Mouse (Mus musculus) layer of hippocampus, postnatal 14 days (tissue): ENCODE measurements at regions not wholly inside any gene's neighbourhood (a gene's known extent, or its start where the extent isn't known, plus 50 kb on each side); places are given as distances from the start of the nearest gene placed in this dataset.
A peak's percentile ranks its signal among the peaks of the same experiment; 100 is the strongest.
"Not testable (repeated sequence)": the region's sequence is repeated elsewhere in the genome, so short reads cannot be mapped to it uniquely, and the experiment has no call there.

Experiments used
- DNase-seq, 2 experiments: peaks; one replicate each; pipeline ENCODE4 v3.0.0; 2021 to 2022; ENCODE audit warnings: low spot score in 2 of 2, mixed read lengths in 1 of 2

DNA sequence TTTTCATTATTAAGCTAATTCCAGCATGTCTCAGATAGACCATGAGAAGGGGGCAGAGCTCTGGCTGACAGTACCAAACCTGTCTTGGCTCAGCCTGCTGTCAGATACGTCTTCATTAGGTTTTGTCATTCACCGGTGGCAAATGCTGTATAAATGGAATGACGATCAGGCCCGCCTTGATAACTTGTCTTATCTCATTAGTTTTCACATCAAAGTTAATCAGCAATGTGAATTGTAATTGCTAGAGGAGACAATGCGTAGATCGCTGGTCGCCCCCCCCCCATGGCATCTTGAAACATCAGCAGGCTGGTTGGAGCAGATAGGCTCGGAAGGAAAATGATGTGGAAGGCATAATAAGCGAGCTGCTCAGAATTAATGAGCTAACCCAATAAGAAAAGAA is 132.5 kb upstream of the Kiz start:
- DNase-seq, result no peak

DNA sequence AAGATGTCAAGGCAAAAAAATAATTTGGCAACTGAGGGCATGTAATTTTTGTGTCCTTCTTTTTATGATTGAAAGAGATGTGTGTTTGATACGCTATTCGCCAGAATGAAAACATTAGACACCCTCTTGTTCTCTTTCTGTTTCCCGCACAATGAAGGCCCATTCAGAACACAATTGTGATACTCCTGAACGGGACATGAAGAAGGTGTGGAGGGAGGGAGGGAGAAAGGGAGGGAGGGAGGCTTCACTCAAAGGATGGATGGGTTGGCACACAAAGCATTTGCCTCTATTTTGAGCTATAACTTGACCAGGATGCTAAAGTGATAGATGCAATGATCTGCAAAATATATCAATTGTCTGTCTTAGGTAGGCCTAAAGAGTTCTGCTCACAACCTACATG is 132.0 kb upstream of the Kiz start:
- no peak for DNase-seq

DNA sequence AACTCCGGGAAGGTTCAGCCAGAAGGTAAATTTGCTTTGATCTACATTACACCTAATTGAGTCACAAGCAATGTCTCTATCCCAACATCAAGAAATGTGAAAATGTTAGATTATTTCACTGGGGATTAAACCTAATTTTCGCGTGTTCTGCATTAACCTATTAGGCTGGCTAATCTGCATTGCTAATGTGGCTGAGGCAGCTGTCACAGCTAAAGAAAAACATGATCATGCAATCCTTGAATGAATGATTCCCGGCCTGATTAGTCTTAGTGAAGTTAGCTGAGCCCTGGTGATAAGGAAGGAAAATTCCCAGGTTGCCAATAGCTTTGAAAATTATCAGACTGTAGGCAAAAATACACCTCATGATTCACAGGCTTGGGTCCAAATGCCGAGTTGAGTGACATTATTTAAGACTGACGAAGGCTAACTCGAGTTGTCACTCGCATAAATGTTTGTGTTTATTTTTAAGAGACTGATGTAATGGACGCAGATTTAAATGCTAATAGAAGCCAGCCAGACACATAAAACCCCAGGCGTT is 131.5 kb upstream of the Kiz start:
- no peak for DNase-seq

DNA sequence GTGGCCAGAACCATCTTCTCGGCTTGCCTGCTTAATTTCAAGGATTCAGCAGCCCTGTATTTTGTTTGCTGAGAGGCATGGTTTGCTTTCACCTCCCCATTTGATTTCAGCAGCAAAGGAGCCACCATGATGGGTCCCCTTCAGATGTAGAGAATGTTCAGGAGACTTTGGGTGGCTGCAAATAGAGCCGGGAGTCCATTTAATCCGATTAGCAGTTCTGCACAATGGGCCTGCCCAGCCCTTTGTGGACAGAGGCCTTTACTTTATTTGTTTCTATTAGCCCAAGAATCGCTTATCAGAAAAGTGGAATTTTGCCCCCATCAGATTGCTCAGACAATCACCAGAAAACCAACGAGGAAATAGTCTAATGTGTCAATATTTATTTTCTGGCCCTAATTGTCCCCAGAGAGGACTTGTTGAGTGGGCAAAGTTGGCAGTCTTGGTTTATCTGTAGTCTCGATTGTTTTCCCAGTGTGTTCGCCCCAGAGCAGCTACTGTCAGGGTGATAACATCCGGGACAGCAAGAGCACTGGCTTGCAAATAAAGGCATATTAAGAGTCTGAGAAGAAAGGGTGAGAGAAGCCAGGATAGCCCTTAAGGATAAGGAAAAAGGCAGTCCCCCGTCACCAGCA is 130.6 kb upstream of the Kiz start:
- no peak for DNase-seq

DNA sequence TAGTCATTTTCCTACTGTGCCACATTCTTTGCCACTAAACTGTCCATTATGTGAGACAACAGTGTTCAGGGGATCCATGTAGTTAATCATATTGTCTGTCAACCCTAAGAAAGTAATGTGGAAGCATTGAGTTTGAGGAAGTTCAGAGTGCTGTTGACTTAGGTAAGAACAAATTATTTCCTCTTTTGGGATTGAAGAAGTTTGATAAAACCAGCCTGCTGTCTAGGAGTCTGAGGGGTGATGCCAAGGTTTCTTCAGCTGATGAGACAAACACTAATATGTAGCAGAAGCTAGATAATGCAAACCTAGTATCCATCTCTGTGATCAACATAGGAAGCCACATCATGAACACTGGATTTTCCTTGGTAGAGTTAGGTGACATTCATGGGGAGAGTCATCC is 127.0 kb upstream of the Kiz start:
- no peak for DNase-seq

DNA sequence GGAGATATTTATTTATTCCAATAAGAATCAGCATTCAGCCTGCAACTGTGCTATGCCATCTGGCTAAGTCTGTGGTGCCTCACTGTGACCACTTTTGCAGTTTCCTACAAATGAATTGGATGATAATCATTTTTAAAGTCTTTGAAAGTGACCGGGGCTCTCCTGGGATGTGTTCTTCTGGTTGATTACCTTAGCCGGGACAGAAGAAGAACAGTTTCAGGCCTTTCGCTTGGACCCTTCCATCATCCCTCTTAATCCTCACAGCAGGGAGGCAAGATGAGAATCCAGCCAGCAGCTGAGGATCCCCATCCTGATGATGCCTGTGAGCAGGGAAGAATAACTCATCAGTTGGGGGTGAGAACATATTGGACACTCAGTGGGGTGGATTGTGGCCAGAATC is 124.6 kb upstream of the Kiz start:
- no peak for DNase-seq

DNA sequence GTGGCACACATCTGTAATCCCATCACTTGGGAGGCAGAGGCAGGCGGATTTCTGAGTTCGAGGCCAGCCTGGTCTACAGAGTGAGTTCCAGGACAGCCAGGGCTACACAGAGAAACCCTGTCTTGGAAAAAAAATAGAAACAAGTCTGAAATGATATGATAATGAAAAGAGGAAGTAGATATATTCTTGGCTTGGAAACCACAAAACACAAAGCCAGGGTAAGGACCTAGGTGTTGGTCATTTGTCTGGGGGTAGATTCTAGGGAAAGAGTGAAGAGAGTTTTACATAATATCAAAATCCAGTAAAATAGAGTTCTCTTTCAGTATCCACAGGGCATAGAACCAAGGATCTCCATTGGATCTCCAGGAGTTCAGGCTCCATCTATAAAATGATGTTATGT is 122.8 kb upstream of the Kiz start:
- not testable (repeated sequence) for DNase-seq

DNA sequence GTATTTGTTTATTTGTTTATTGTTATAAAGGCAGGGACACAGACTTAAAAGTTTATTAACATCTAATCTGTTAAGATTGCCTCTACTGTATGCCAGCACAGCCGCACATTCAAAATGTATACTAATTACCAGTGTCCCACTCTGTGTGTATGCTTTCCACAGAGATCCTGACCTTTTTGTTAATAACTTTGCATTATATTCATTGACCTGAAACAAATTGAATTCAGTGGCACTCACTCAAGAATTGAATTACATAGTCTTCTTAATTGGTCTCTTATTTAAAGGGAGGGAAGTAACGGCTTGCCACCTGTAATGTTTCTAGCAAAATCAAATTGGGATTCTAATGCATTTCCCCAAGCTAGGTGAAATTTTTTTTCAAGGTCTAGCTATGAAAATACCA is 111.3 kb upstream of the Kiz start:
- no peak for DNase-seq

DNA sequence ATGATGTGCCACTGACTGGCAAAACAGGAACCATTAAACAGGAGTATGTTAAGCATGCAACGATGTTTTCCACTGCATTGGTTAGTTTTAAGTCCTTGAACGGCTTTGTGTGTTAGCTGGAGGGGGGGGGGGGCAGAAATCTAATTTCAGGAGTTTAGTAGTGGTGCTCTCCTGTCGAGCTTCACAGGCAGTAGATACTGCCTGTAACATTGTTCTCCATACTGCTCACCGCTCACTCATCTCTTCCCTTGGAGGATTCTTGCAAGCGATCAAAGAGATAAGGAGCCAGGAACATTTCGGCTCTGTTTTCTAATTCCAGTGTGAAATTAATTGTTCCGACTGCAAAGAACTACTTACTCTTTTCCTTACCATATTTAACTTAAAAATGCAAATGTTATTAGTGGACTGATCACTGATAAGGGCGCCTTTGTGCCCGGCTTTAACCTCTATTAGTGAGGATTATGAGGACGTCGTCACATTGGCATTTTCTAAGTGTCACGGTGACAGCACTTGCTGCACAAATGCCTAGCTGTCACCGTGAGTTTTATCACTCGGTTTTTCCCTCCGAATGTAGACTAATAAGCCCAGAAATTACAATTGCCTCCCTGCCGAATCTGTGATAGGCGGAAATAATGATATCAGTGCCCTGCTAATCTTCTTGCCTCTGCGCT is 110.5 kb upstream of the Kiz start:
- no peak for DNase-seq

DNA sequence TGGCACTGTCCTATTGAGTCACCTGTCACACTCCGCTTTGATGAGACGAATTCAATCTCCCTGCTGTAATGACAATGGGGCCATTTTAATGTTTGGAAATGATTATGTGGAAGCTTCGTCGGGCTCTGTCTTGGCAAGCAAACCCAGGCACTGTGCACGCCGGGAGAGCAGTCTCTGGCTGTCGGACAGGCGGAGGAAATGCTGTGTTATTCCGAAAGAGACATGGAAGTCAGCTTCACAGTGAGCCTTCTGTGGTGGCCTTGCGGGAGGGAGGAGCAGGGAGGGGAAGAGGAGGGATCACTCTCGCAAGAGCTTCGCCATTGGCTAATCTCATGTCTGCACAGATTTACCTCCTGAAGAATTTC is 110.0 kb upstream of the Kiz start:
- DNase-seq, result peak; percentile 66 to 67

DNA sequence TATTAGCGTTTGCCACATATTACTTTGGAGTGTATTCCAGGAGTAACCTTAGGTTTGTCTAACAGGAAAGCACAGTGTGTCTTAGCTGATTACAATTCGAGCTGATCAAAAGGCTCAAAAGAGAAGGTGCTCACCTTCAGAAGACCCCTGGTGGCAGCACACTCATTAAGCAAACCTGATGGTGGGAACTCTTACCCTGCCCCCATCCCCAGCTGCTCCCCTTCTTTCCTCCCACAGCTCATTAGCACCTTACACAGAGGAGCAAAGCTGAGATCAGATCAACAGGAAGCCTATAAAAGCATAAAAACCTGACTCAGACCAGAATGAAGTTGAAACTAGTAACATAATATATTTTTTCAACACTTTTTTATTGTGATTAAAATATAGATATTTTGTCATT is 101.7 kb upstream of the Kiz start:
- no peak for DNase-seq

DNA sequence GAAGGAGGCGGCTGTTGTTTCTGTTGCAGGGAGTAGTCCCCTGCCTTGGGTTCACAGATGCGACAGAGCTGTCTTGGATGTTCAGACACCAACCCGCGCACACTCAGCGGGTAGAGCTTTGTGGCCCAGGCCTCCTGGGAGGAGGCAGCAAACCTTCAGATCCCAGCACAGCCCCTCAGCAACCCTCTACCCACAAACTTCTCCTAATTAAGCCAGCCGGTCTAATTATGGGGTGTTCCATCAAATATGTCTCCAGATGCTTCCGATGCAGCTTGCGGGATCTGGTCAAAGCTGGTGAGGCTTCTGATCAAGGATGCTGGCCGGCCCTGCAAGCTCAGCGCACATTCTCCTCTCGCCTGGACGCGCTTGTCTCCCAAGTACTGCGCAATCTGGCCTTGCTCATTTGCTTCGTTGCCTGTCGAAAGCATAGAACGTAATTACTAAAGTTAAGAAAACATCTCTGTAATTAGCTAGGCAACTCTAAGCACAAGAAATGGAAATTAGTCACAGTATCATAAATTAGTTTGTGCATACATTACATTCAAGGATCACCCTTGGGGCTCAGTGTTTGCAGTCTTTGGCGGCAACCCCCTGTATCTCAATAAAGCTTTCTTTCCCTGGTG is 92.0 kb upstream of the Kiz start:
- no peak for DNase-seq

DNA sequence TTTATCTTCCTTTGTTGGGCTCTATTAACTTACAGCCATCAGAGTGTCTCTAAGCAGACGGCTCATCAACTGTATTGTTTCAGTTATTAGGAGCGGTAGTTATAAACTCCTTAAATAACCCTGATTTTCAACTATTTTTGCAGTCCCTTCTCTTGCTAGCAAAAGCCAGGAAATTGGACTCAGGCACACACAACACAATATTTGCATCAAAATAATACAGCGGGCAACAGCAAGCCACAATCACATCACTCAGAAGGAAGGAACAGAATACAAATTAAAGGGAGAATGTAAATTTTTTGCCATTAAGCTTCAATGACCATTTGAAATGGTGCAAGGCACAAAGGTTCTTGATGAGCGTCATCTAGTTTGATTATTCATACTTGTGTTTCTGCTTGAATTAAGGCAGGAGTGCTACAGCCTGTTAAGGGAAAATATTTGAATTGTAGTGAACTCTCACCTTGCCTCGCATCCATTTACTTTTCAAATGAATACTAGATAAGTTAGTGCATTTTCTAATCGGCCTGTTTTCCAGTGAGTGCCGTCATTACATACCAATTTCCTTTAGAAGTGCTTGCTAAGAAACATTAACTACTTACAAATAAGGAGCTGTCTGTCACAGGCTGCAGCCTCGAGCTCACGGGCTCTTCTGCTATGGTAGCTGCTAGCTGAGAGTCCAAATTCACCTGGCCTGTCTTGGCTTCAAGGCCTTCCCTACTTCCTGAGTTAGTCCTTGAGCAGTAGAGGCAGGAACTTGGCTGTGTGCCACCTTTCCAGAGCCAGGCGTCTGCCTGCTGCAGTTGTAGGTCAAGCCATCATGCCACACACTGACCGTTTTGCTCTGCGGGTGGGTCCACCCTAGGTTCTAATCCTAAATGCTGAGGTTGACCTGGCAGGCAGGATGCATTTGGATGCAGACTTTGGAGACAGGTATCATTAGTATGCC is 91.1 kb upstream of the Kiz start:
- no peak for DNase-seq

DNA sequence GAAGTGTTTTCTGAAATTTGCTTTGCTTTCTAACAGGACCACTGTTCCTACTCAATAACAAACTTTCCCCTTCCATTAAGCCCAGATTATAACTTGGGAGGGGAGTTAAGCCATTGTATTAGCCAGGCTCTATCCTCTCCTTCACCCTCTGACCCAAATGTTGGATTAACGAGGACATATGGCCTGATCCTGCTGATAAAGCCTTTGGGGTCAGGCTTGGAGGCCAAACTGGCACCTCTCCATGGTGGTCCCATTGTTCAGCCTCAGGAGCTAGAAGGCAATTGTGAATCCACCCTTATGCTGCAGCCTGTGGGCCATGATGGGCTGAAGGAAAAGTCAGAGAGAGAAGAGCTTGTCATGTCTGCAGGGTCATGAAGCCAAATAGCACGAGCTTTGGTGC is 80.8 kb upstream of the Kiz start:
- no peak for DNase-seq

DNA sequence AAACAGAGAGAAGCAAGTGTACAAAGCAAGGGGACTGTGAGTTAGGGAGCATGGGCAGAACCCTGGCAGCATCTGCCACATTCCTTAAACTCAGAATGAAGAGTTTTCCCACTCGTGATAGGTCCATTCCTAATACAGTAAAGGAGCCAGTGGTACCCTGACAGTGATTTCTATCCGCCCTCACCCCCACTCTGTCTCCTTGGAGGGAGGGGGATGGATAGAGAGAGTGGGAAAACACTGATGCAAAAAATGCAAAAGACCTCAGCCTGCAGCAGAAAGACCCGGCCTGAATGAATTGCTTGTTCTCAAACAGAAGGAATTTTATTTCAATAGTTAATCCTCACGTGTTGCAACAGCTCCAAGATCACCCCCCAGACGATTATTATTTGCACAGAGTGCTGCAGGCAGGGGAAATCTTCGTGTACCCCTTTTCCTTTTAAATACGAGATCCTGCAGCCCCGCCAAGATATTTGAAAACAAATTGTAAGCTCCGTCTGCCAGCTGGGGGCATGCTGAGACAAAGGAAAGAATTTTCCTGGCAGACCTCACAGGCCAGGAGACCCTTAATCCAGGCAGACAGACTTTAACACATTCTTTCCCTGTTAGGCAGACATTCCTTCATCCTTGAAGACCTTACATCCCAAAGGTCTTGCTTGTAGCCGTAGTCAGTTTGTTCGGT is 68.4 kb upstream of the Kiz start:
- peak in 1 of 2 experiments; percentile 6 for DNase-seq

DNA sequence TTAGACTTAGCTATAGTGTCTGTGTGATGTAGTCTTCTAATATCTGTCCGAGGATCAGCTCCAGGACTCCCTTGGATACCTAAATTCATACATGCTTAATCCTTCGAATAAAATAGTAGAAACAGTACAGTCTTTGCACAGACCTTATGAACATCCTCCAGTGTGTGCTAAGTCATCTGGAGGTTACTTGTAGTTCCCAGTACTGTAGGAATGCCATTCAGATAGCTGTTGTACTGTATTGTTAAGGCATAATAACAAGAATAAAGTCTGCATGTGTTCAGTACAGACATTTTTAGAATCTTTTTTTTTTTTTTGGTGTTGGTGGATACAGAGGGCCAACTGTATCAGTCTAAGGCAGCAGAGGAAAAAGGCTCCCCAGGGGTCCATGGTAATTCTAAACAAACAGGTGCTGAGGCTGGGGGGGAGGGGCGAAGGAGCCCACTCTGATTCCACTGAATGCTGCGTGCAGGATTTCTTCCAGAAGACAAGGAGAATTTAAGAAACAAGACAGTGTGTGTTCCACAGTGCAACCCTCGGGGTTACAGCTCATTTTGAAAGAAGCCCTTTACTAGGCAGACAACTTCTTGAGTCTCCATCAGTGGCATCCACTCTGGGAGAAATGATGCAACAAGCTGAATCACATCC is 67.7 kb upstream of the Kiz start:
- DNase-seq, result no peak

DNA sequence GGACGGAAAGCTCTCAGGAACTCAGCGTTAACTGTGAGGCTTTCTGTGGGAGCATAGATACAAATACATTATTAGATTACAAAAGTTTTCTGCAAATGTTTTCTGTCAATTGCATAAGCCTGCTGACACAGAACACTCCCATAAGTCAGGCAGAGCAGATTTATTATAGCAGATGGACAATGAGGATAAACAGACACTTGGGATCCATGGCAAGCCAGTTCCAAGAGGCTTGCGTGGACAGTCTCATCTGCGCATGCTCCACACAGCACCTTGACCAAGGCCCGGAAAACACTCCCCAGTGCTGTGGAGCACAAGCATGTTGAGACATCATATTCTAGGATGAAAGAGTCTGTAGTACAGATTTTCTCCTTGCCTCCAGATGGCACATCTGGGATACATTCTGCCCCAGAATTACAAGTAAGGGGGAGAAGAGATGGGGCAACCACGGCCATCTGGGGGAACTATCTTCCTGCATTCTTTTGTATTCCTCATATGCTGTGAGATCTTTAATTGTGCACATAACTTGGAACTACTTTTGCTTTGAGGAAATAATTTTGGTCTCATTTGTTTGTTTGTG is 62.7 kb upstream of the Kiz start:
- DNase-seq, result peak; percentile 22 to 26

DNA sequence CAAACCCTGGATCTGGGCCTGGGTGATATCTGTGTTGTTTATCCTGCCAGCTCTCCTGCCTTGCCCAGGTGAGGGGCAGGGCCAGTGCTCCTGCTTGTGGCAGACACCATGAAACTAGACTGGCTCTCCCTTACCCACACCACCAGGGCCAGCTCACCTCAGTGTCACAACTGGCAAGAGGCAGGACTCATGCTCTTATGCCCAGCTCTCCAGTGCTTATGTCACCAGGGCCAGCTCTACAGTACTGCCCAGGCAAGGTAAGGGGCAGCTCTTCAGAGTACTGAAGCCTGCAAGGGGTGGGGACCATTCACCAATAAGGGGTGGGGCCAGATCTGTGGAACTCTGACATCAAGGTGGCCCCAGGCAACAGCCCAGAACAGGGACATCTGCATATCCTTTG is 52.7 kb upstream of the Kiz start:
- DNase-seq, result no peak
